Mouse (Mus musculus) stomach, embryonic 16.5 days (tissue): ENCODE measurements around the gene Sh3gl3. TPM values are rescaled to one million over a fixed set of nuclear protein-coding genes. Genes with fewer than 3 reads are reported as not detected.

Experiments
- ATAC-seq: fragments of 200-750 bp; cut with Nextera tagmentation; 2 replicates; pipeline ENCODE4 v1.8.0; 2017; ENCODE audit warnings: moderate number of reproducible peaks, moderate TSS enrichment; ENCODE audit not compliant: insufficient read depth, low FRiP score
- H3K27ac ChIP-seq: fragments of 300-500 bp; sonication (generic); 2 replicates; pipeline ENCODE4 v1.5.1; 2014; ENCODE audit warnings: low read length
- H3K27me3 ChIP-seq: fragments of 300-500 bp; sonication (generic); 2 replicates; pipeline ENCODE4 v1.6.1; 2014; ENCODE audit warnings: low read length, control low read depth, mixed read lengths; ENCODE audit not compliant: control insufficient read depth, insufficient read depth
- H3K36me3 ChIP-seq: fragments of 300-500 bp; sonication (generic); 2 replicates; pipeline ENCODE4 v1.6.1; 2014; ENCODE audit warnings: low read length; ENCODE audit not compliant: control insufficient read depth, insufficient read depth
- H3K4me1 ChIP-seq: fragments of 300-500 bp; sonication (generic); 2 replicates; pipeline ENCODE4 v1.6.1; 2014; ENCODE audit warnings: low read length, control low read depth, mixed read lengths; ENCODE audit not compliant: control insufficient read depth, insufficient read depth
- H3K4me2 ChIP-seq: fragments of 300-500 bp; sonication (generic); 2 replicates; pipeline ENCODE4 v1.6.1; 2014; ENCODE audit warnings: low read depth, low read length, mixed read lengths
- H3K4me3 ChIP-seq: fragments of 300-500 bp; sonication (generic); replicated peaks from 2 replicates; pipeline ENCODE4 v1.5.1; 2014; ENCODE audit warnings: mild to moderate bottlenecking, low read length
- H3K9ac ChIP-seq: fragments of 300-500 bp; sonication (generic); 2 replicates; pipeline ENCODE4 v1.6.1; 2014; ENCODE audit warnings: low read length
- H3K9me3 ChIP-seq: fragments of 300-500 bp; sonication (generic); replicated peaks from 2 replicates; pipeline ENCODE4 v1.6.1; 2016; ENCODE audit warnings: low read length, control low read depth; ENCODE audit not compliant: control insufficient read depth
- WGBS: fragments of 180-500 bp; shearing (Covaris S2); extraction: QIAGEN DNeasy Blood & Tissue Kit; methylation state at CpG from one replicate; pipeline ENCODE4 v1.1.7; 2014; 5-methylcytosine and 5-hydroxymethylcytosine counted together
- polyA plus RNA-seq: library from polyadenylated mRNA; unstranded; fragments of >200 nt; fragmentation: Nextera tagmentation; extraction: Ambion mirVana; gene quantifications from 2 replicates; pipeline ENCODE4 v1.2.1, GENCODE M21; 2015

Gene Sh3gl3
- polyA plus RNA-seq = 6.5 and 7.3 TPM in 2 replicates

- 0 out of 2 replicates have a peak, but pooled peaks cover 3% of the 10 kb centered on the region for H3K4me1 ChIP-seq
- H3K9ac ChIP-seq = peak within 1 kb of the TSS; percentile 65
- H3K36me3 ChIP-seq = no peaks in the 10 kb centered on the region
- peaks cover 14% of the 10 kb centered on the region for H3K27me3 ChIP-seq
- peak within 1 kb of the TSS; percentile 71 for H3K4me3 ChIP-seq
- H3K27ac ChIP-seq = no peak within 1 kb of the TSS
- ATAC-seq = no peak
- H3K9me3 ChIP-seq = no peaks in the 10 kb centered on the region
- 74% methylated on average over 3 of the region's 3 CpGs for WGBS
- peak within 1 kb of the TSS; percentile 99 for H3K4me2 ChIP-seq
These were observed at the start of gene Sh3gl3 for GRCm38 (mm10) chr7:82173540-82173939. TSS of gene Sh3gl3 (plus strand) at chr7:82173840.

- peaks cover 9% of the 10 kb centered on the region; the same call in 1 of the 2 replicates for H3K9me3 ChIP-seq
- H3K27ac ChIP-seq = no peak overlapping the region
- H3K9ac ChIP-seq = no peak overlapping the region
- no peak overlapping the region for H3K4me3 ChIP-seq
- H3K27me3 ChIP-seq = no peaks in the 10 kb centered on the region
- H3K4me1 ChIP-seq = no peaks in the 10 kb centered on the region
- no peaks in the 10 kb centered on the region for H3K36me3 ChIP-seq
- no peak for ATAC-seq
- WGBS = 31% methylated on average over 1 of the region's 1 CpGs
- H3K4me2 ChIP-seq = no peak overlapping the region
These were observed 35.4 kb upstream of the Sh3gl3 start for GRCm38 (mm10) chr7:82138196-82138595.

- Histone ChIP-seq H3K4me1 (no peaks in the 10 kb centered on the region), H3K4me2 (no peak overlapping the region), H3K4me3 (no peak overlapping the region), H3K27me3 (no peaks in the 10 kb centered on the region), H3K27ac (no peak overlapping the region), H3K9me3 (no peaks in the 10 kb centered on the region), H3K36me3 (no peaks in the 10 kb centered on the region), H3K9ac (no peak overlapping the region)
- 93% methylated on average over 5 of the region's 5 CpGs for WGBS
- no peak for ATAC-seq
These were observed 26.5 kb upstream of the Sh3gl3 start for GRCm38 (mm10) chr7:82147151-82147550.

GRCm38 (mm10) chr7:82164681-82165080 is 9.0 kb upstream of the Sh3gl3 start:
- Histone ChIP-seq H3K36me3 (no peaks in the 10 kb centered on the region), H3K9me3 (no peaks in the 10 kb centered on the region), H3K4me2 (no peak overlapping the region), H3K9ac (no peak overlapping the region), H3K27me3 (no peaks in the 10 kb centered on the region), H3K4me3 (no peak overlapping the region), H3K4me1 (no peaks in the 10 kb centered on the region), H3K27ac (no peak overlapping the region)
- 94% methylated on average over 14 of the region's 14 CpGs for WGBS
- ATAC-seq = no peak

GRCm38 (mm10) chr7:82174571-82175326 is 1.1 kb downstream of the Sh3gl3 start:
- 0 out of 2 replicates have a peak, but pooled peaks cover 3% of the 10 kb centered on the region for H3K4me1 ChIP-seq
- H3K4me3 ChIP-seq = peak overlapping the region; percentile 71
- H3K36me3 ChIP-seq = no peaks in the 10 kb centered on the region
- H3K4me2 ChIP-seq = peak overlapping the region; percentile 99
- H3K27me3 ChIP-seq = peaks cover 14% of the 10 kb centered on the region
- under 1% methylated on average over 72 of the region's 72 CpGs for WGBS
- H3K9ac ChIP-seq = peak overlapping the region; percentile 65
- H3K27ac ChIP-seq = no peak overlapping the region
- H3K9me3 ChIP-seq = no peaks in the 10 kb centered on the region
- ATAC-seq = peak; percentile 93

- peak overlapping the region; percentile 71 for H3K4me3 ChIP-seq
- H3K9me3 ChIP-seq = no peaks in the 10 kb centered on the region
- no peak for ATAC-seq
- H3K27me3 ChIP-seq = peaks cover 14% of the 10 kb centered on the region
- H3K27ac ChIP-seq = no peak overlapping the region
- no peaks in the 10 kb centered on the region for H3K36me3 ChIP-seq
- peak overlapping the region; percentile 65 for H3K9ac ChIP-seq
- peak overlapping the region; percentile 99 for H3K4me2 ChIP-seq
- WGBS = 3% methylated on average over 16 of the region's 16 CpGs
- 0 out of 2 replicates have a peak, but pooled peaks cover 3% of the 10 kb centered on the region for H3K4me1 ChIP-seq
These were observed 1.7 kb downstream of the Sh3gl3 start for GRCm38 (mm10) chr7:82175327-82175721.

- no peak overlapping the region for H3K27ac ChIP-seq
- no peak overlapping the region for H3K9ac ChIP-seq
- H3K4me2 ChIP-seq = no peak overlapping the region
- 71% methylated on average over 3 of the region's 3 CpGs for WGBS
- 0 out of 2 replicates have a peak, but pooled peaks cover 3% of the 10 kb centered on the region for H3K4me1 ChIP-seq
- no peaks in the 10 kb centered on the region for H3K36me3 ChIP-seq
- H3K4me3 ChIP-seq = no peak overlapping the region
- H3K27me3 ChIP-seq = peaks cover 14% of the 10 kb centered on the region
- no peaks in the 10 kb centered on the region for H3K9me3 ChIP-seq
- no peak for ATAC-seq
These were observed 2.6 kb downstream of the Sh3gl3 start for GRCm38 (mm10) chr7:82176192-82176591.

GRCm38 (mm10) chr7:82177336-82177735 is 3.7 kb downstream of the Sh3gl3 start:
- Histone ChIP-seq H3K9me3 (no peaks in the 10 kb centered on the region), H3K4me3 (no peak overlapping the region), H3K27ac (no peak overlapping the region), H3K27me3 (peaks cover 14% of the 10 kb centered on the region), H3K36me3 (no peaks in the 10 kb centered on the region), H3K4me1 (0 out of 2 replicates have a peak, but pooled peaks cover 3% of the 10 kb centered on the region), H3K9ac (no peak overlapping the region), H3K4me2 (no peak overlapping the region)
- peak; percentile 35; the same call in 1 of the 2 replicates for ATAC-seq
- 47% methylated on average over 5 of the region's 5 CpGs for WGBS

- Histone ChIP-seq H3K9ac (no peak overlapping the region), H3K36me3 (no peaks in the 10 kb centered on the region), H3K4me2 (no peak overlapping the region), H3K27ac (no peak overlapping the region), H3K4me1 (0 out of 2 replicates have a peak, but pooled peaks cover 3% of the 10 kb centered on the region), H3K4me3 (no peak overlapping the region), H3K27me3 (0 out of 2 replicates have a peak, but pooled peaks cover 5% of the 10 kb centered on the region), H3K9me3 (no peaks in the 10 kb centered on the region)
- no peak for ATAC-seq
- WGBS = 77% methylated on average over 5 of the region's 5 CpGs
These were observed 7.3 kb downstream of the Sh3gl3 start for GRCm38 (mm10) chr7:82180919-82181318.
